Mouse (Mus musculus) heart, adult 2 months (tissue): ENCODE measurements around the gene Rbms1.

Experiments used
- CTCF ChIP-seq: fragments of 200-600 bp; IDR thresholded peaks from 2 replicates; pipeline ENCODE4 v1.8.1; 2022; ENCODE audit warnings: antibody characterized with exemption, mild to moderate bottlenecking, moderate library complexity
- EP300 ChIP-seq: fragments of 200-500 bp; IDR thresholded peaks from 2 replicates; pipeline ENCODE4 v1.6.1; 2011; ENCODE audit warnings: low read depth, low read length, control low read depth; ENCODE audit not compliant: insufficient read depth
- POLR2A ChIP-seq: fragments of 200-500 bp; IDR thresholded peaks from 2 replicates; pipeline ENCODE4 v1.6.1; 2011; ENCODE audit warnings: mild to moderate bottlenecking, low read depth, low read length, control low read depth; ENCODE audit not compliant: insufficient read depth

GRCm38 (mm10) chr2:60910820-60911219, 52.2 kb downstream of the Rbms1 start:
- peak; percentile 90 for TF ChIP-seq EP300
- no peak for TF ChIP-seq CTCF
- 0 out of 2 replicates have a peak, but pooled peaks have one; percentile 18 for TF ChIP-seq POLR2A
